Mouse (Mus musculus) common myeloid progenitor, adult 5-6 weeks (primary cell): ENCODE results near the gene Tex11. TPM values are rescaled to one million over a fixed set of nuclear protein-coding genes. Genes with fewer than 3 reads are reported as not detected.
A peak's percentile ranks its signal among the peaks of the same experiment; 100 is the strongest.

Experiments
- ATAC-seq: replicated peaks from 2 replicates; pipeline ENCODE4 v1.8.0; 2016; ENCODE audit warnings: low read depth, mild to moderate bottlenecking, moderate TSS enrichment, inconsistent platforms; ENCODE audit not compliant: poor library complexity, severe bottlenecking
- total RNA-seq: library from RNA; stranded (forward); fragments of 200-1000, 187-1606 nt; gene quantifications from 2 replicates; pipeline ENCODE4 v1.2.3, GENCODE M21; 2017

The Tex11 gene
- not detected in 2 replicates for total RNA-seq

DNA sequence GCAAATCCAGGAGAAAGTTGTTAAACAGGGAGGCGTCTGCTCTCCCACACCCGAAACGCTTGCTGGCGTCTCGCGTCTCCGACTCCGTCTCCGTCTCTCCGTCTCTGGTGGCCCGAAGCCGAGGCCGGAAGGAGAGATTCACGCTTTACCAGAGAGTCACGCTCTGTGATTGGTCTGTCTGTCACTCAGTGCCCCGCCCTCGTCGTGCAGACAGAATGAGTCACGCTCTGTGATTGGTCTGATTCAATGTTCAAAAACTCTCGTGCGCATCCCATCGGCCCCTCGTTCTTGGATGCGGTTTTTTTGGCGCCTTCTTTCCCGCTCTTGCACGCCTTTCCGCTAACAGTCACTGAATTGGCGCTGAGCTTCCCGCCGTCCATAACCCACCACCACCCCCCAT lies at the start of gene Tex11:
Gene Tex11, minus strand, starts transcription at position 127 of the 400 bp plus-strand sequence.
- ATAC-seq = no peak

DNA sequence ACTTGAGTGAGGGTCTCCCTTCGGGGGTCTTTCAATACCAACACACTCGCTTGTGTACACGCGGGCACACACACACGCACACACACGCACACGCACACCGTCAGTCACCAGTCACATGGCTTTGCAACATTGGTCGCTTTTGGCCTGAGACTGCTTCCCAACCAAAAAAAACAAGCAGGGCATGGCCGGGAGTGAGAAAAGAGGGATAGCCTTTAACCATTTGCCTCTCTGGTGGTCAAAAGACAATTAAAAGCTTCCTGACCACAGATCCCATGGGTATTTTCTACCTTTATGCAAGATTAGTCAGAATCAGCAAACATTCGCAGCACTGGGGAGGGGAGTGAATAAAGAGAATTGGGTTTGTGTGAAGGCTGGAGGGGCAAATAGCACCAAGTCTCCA lies 26.5 kb upstream of the Tex11 start, which contains the start of gene Slc7a3:
Gene Slc7a3, minus strand, starts transcription at position 101 of the 400 bp plus-strand sequence.
- ATAC-seq = no peak

DNA sequence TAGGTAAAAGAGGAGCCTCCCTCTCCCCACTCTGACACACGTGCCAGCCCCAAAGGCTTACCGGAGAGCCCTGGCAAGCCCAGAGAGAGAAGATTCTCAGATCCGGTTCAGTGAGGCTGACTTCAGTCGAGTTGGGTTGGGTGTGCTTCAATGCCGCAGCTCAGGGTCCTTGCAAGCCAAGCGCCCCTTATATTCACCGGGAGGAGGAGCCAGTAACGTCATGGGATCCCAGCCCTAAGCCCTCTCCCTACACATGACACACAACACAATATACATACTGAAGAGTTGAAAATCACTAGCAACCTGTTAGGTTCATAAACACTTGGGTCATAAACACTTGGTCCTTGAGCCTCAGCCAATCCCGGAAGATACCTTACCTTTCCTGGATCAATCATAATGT lies 25.7 kb upstream of the Tex11 start:
- 0 out of 2 replicates have a peak, but pooled peaks have one; percentile 8 for ATAC-seq

DNA sequence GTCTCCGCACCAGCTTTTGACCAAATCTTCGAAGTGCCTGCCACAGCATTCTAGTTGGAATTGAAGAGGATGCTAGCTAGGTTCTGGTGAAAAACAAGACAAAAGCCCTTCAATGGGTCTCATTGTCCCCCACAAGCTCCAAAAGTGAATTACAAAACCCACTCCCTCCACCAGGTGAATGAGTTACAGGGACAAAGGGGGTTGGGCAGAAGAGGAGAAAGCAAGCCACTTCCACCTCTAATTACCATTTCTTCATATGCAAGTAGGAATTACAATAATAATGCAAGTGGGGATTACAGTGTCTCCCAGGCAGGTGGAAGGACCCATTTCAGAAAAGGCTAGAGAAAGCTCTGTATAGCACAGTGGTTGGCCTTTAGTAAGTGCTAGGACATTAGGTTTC lies 24.7 kb upstream of the Tex11 start:
- ATAC-seq = no peak

DNA sequence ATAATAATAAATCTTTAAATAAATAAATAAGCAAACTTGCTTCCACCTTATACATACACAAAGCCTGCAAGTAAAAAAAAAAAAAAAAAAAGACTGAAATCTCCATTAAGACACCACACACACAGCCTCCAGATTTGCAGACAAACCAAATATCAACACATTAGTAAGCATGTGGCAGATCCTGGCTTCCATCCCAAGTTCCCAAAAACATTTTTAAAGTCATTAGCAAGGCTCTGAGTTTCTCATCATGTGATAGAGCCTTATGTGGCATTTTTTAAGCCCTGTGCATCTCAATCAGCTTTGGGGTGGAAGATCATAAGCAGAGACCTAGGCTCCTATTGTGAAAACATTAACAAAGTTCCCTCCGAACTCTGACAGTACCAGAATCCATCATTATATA lies 5.8 kb upstream of the Tex11 start:
- ATAC-seq = no peak

DNA sequence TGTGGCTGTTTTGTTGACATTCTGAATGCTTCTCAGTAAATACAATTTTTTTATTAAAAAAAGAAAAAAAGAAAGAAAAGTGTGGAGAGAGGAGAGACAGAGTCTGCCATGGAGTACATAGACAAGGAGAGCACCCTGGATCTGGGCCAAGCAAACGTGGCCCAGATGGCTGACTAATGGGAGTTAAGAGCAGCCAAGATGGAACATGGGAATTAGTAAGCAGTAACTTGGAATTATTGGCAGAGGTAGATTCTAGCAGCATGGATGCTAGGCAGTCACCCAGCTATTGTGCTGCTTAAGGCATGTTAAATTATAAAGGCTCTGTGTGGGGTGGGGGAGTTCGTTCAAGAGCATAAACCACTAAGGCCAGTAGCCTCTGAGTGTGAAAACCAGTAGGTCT lies 4.0 kb upstream of the Tex11 start:
- ATAC-seq = no peak

DNA sequence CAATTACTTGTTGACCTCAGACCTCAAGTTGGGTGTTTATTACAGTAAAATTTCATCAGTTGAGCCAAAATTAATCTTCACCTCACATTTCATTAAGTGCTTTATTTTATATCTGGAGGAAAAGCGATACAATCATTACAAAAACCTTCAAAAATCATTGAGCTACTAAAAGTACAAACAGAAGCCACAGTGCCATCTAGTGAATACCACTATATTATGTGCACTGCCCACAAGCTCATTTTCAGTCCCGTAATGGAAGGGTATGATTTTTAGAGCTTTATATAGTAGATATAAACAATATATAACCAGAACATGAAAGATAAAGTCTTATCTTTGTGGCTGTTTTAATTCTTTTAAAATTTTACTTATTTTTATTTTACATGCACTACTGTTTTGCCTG lies 115.8 kb downstream of the Tex11 start:
- no peak for ATAC-seq

DNA sequence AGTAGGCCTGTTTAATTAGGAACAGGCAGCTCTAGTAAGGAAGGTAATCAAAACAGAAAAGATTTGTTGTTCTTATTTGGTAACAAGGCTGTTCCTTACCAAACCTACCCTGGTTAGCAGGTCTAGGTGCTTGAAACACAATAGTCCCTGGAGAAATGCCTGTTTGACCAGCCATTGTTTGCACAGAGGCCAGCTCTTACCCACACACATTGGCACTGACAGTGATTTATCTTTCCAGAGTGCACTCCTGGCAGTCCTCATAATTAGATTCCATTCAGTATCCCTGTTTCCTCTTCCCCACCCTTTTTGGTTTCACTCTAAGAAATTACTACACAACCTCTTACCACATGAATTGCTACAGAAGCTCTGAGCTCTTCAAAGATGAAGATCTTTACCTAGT lies 220.3 kb downstream of the Tex11 start:
- no peak for ATAC-seq

DNA sequence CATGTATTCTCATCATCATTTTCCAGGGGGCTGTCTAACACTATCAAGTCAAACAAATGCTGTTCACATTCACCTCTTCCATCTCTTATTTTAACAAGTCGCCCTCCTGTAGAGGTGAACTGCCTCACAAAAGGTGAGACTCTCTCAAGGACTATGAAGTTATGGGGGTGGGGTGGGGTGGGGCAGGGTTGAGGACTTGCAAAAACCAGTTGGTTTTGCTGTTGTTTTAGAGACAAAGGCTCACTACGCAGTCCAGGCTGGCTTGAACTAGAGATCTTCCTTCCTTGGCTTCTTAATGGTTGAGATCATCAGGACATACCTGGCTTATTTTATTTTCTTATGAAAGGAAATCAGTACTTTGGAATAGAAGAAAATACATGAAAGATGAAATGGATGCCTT lies 226.7 kb downstream of the Tex11 start:
- no peak for ATAC-seq

DNA sequence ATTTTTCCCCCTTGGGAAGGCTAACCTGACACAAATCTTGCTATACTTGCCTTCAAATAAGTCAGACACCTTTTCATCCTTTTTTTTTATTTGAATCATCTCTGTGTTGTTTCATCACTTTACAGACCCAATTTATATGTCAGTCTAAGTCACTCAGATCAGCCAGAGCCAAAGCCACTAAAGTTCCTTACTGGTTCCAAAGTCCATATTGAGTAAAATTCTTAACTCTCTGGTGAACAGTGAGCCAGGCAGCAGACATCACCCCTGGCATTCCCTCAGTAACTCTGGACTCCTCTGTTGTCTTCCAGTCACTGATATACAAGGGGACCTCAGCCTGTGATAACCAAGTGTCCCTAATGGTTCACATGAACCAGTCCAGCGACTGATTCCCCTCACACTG lies 233.9 kb downstream of the Tex11 start:
- ATAC-seq = no peak

DNA sequence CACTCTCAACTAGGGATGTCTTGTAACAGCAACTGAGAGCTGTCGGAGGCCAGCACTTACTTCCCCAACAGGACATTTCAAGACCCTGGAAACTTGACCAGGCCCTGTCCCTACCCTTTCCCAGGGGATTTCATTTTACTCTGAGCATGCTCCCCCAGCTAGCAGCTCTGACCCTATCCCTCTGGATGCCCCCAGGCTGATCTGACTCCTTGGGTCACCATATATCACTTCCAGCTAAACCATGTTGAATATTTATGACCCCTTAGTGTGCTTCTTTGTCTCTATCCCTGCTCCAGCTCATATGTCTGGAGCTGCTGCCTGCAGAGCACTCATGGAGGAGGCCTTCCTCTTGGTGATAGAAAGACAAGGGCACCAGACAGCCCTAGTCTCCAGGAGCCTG lies 238.3 kb downstream of the Tex11 start:
- ATAC-seq = no peak

DNA sequence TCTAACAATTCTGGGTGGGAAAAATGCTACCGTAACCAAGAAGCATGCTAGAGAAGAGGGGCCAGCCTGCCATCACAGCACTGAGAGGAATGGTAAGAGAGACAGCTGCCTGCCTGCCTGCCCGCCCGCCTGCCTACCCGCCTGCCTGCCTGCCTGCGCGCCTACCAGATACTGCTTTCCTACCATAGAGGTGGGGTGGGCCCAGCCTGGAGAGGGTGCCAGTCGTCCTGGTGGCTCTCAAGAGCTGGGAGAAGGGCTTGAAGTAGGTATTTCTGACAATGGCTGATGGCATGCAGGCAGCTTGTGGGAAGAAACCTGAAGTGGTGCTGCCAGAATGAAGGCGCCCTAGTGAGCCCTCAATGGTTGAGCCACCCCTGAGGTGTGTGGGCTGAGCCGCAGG lies 240.8 kb downstream of the Tex11 start:
- ATAC-seq = no peak

DNA sequence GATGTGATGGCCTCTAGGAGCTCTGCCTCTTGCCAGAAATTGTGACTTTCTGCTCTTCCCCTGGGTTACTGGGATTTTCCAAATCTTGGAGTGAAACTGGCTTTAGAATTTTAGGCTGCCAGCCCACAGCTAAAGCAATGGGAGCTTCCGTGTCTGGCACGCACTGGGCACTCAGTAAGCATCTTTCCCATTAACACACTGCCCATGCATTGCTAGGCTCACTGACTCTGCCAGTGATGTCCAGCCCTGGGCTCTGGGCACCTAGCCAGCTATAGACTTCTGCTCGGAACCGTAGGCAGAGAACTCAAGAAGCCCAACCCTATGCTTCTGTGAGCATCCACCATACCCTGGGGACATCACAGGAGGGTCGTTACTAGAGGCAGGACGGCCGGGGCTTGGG lies 243.7 kb downstream of the Tex11 start:
- no peak for ATAC-seq

DNA sequence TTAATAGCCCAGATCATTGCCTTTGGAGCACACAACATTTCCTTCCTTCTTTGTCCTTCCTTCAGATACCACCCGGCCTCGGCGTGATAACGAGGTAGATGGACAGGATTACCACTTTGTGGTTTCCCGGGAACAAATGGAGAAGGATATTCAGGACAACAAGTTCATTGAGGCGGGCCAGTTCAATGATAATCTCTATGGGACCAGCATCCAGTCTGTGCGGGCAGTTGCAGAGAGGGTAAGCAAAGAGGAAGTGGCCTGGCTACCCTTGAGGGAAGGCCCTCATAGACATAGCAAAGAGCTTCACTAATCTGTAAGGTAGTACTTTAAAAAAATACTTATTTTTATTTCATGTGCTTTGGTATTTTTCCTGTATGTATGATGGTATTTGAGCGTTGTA lies 245.3 kb downstream of the Tex11 start:
- peak; percentile 88 for ATAC-seq

DNA sequence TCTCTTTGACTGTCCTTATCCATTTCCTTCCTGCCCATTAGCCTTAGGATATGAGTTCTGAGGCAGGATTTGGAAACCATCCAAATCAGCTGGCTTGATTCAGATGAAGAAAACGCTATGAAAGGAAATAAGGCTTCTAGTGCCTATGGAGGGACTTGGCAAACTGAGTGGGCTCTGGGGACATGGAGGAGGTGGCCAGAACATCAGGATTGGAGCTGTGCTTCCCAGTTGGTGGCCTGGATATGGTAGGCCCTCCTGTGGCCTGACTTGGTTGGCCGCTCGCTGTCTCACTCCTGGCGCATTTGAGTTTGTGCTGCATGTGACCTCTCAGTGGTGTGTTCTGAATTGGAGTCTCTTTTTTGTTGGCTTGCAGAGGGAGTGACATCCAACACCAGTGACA lies 248.3 kb downstream of the Tex11 start:
- ATAC-seq = no peak

DNA sequence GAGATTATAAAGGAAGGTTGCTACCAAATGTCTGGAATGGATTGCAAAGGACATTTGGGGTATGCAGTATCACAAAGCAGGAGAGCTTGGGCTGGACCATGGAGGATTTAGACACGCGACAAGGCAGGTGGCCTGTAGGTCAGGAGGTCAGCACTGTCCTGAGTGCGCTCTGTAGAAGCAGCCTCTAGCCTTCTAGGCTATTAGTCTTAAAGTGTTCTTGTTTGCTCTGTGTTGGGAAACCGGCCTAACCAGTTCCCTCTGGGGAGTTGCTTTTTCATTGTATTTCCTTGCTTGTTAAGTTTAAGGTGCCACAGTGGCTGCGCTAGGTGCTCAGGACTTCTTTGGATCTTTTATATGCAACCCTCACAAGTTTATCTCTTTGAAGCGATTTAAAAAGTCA lies 257.4 kb downstream of the Tex11 start:
- no peak for ATAC-seq

DNA sequence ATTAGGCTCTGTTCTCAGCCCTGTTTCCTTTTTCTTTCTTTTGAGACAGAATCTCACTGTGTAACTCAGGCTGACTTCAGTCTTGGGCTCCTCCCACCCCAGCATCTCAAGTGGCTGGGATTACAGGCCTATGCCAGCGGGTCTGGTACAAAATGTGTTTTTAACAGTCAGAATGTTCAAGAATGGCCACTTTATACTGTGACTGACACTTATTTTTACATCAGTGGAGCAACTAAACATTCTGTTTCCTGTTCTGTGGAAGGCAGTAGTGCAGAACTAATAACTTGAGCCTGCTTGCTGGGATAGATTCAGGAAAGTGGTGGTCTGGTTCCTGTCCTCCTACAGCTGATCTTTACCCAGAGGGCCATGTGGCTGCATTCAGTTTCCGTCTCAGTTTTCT lies 258.8 kb downstream of the Tex11 start:
- peak; percentile 63 for ATAC-seq

DNA sequence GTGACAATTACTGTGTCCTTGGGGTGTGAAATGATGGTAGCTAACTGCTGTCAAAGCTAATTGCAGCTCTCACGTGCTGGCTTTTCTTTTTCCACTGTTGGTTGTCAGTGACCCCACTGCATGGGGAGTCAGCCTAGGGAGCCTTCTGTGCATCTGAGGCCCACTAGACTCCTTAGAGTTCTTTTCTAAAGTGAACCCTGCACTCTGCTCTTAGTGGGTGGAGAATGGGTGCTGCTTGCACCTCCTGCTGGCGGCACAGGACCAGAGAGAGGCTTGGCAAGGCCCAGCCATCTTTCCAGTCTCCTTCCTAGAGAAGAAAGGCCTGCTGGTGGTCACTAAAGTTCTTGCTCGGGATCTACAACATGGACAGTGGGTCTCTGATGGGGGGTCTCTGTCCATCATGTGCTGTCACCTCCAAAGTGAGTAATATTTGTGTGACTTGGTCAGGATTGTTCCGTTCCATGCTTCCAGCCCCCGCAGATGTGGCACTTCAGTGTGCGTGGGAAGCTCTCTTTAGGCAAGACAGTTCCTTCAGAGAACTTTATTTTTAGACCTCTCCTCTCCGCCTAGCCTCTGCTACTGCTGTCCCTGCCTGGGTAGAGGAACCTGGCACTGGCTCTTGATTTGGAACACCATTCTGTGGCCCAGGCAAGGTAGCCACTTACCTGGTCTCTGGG lies 261.5 kb downstream of the Tex11 start:
- ATAC-seq = no peak

DNA sequence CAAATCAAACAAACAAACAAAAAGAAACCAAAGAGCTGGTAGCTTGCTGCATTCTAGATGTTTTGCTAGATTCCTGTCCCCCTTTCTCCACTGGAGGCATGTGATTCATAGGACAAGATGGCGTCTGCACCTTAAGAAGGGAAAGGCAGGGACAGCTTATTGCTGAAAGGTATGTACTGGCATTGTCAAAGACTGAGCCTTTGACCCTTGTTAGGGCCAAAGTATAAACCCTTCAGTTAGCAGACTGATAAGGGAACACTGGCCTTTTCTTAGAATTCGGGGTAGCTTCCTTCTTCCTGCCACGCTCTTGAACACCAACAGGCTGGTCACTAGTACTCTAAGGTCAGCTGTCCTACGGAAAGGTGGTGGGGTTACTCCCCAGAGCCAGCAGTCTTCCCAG lies 262.1 kb downstream of the Tex11 start:
- no peak for ATAC-seq

DNA sequence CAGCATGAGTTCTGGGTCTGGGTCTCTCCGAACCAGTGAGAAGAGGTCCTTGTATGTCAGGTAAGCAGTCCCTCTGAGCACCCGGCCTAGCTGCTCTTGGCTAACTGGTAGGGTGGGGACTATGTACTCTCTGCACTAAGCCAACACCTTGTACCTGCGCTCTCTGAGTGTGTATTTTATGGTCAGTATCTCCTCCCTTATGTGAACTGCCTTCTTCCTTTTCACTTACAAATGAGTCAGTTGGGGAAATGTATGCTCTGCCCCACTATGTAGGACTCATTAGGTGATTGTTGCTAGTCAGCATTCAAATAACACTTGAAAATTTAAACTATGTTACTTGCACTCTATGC lies 262.8 kb downstream of the Tex11 start:
- no peak for ATAC-seq

DNA sequence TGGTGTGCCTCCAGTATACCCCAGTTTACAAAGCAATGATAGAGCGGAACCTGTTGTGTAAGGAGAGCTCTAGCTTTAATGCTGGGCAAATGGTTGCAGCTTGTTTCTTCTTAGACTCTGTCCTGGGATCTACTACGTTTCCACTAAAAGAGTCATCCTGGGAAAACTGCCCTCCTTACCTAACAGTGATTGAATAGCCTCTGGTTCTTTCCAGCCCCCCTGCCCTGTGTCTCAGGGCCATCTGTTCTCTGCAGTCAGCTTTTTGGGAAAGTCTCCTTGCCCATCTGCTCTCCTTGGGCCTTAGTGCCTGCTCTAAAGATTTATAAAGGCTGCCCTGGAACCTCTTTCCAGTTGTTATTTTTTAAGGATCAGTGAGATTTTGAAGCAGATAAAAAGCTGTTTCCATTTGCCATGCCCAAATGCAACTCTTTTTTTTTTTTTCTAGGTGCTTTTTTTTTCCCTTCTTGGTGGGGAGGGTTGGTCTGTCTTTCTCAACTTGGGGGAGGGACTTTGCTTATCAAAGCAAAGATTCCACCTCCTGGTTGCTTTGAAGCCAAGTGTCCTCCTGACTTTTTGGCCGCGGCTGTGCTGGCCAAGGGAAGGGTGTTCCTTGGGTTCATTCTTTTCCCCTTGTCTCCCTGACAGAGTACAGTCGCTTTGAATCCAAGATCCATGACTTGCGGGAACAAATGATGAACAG lies 263.3 kb downstream of the Tex11 start:
- ATAC-seq = no peak

DNA sequence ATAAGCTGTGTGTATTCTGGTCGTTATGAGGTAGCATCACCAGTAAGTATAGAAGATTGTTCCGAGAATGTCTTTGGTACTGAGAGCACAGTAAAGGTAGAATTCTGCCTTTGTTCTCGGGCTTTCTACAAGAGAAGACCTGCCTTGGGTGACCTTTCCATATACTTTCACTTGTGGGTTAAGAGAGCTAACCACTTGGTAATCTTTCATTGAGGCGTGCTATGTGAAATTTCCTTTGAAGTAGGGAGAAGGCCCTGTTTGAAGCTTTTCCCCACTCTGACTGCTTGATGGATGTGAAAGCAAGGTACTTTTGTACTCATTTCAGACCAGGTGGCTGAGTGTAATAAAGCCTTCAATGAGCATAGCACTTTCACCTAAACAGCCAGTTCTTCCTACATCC lies 270.1 kb downstream of the Tex11 start:
- no peak for ATAC-seq
